Mouse (Mus musculus): ENCODE measurements around the gene Ms4a7. TPM values are rescaled to one million over a fixed set of nuclear protein-coding genes. Genes with fewer than 3 reads are reported as not detected.
"Not testable (repeated sequence)": the region's sequence is repeated elsewhere in the genome, so short reads cannot be mapped to it uniquely, and the experiment has no call there.

Ms4a7 gene
- total RNA-seq, 2 experiments from 2014 or later = 0.17 to 0.23 TPM

- H3K27ac ChIP-seq = no peak overlapping the region
- intact Hi-C loops (cut with DNase I) = no loop called here
- no peak overlapping the region for H3K4me3 ChIP-seq
- DNase-seq = no peak
- TF ChIP-seq CTCF (IDR thresholded peaks at IDR 0.05) = no peak
Measured at GRCm38 (mm10) chr19:11316786-11317185, 19.2 kb downstream of the Ms4a7 start.

GRCm38 (mm10) chr19:11314354-11314753 lies 21.6 kb downstream of the Ms4a7 start, which contains the start of gene Ms4a14:
Gene Ms4a14, minus strand, starts transcription at chr19:11314454.
- H3K27ac ChIP-seq = no peak within 1 kb of the TSS
- no peak for TF ChIP-seq CTCF (IDR thresholded peaks at IDR 0.05)
- intact Hi-C loops (cut with DNase I) = no loop called here
- H3K4me3 ChIP-seq = no peak within 1 kb of the TSS
- no peak for DNase-seq

GRCm38 (mm10) chr19:11308888-11309287 lies 27.1 kb downstream of the Ms4a7 start:
- no peak for TF ChIP-seq CTCF (IDR thresholded peaks at IDR 0.05)
- H3K4me3 ChIP-seq = no peak overlapping the region
- no peak overlapping the region for H3K27ac ChIP-seq
- intact Hi-C loops (cut with DNase I) = no loop called here
- DNase-seq = no peak

DNA sequence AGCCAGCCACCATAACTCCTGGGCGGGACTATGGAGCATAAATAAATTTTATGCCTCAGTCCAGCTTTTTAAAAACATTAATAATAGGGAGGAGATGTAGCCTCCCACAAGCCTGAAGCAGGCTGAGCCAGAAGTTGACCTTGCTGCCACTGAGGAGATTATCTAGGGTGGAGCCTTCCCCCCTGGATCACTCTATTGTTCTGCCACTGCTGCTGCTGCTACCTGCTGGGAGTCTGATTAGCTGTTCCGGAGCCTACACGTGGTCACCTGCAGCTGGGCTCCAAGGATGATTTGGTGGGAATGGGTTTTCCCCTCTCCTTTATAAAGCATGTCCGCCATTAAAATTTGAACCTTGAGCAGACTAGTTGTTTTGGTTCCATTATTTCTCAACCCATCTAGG lies 36.4 kb downstream of the Ms4a7 start:
- DNase-seq; H3K4me3 ChIP-seq; intact Hi-C loops (cut with DNase I); H3K27ac ChIP-seq: not testable (repeated sequence)

DNA sequence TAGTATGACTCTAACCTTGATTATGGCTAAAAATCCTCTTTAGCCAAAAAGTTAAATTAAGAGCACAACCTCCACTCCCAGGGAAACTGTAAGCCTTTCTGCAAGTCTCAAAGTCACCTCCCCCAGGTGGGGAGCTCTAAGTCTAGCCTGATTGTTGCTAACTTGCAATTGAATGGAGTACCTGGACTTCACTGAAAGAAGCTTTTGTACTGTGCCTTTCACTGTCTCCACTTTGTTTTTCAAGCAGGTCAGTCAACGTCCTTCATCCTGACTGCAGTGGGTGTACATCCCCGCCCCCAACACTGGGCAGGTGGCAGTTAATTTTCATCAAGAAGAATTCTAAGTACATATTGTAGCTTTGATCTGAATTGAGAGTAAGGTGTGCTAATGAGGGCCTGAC lies 37.0 kb downstream of the Ms4a7 start:
- H3K4me3 ChIP-seq = no peak overlapping the region
- intact Hi-C loops (cut with DNase I) = no loop called here
- H3K27ac ChIP-seq = no peak overlapping the region
- TF ChIP-seq CTCF (IDR thresholded peaks at IDR 0.05) = no peak
- no peak for DNase-seq

- DNase-seq; intact Hi-C loops (cut with DNase I): not testable (repeated sequence)
- Histone ChIP-seq H3K4me3 (peak overlapping the region; percentile 67), H3K27ac (peak overlapping the region; percentile 70)
Measured at GRCm38 (mm10) chr19:11293616-11294015, 42.3 kb downstream of the Ms4a7 start.

- DNase-seq = no peak
- intact Hi-C loops (cut with DNase I) = no loop called here
- no peak for TF ChIP-seq CTCF (IDR thresholded peaks at IDR 0.05)
- peak overlapping the region; percentile 67 for H3K4me3 ChIP-seq
- peak overlapping the region; percentile 70 for H3K27ac ChIP-seq
Measured at GRCm38 (mm10) chr19:11292990-11293389, 43.0 kb downstream of the Ms4a7 start.

DNA sequence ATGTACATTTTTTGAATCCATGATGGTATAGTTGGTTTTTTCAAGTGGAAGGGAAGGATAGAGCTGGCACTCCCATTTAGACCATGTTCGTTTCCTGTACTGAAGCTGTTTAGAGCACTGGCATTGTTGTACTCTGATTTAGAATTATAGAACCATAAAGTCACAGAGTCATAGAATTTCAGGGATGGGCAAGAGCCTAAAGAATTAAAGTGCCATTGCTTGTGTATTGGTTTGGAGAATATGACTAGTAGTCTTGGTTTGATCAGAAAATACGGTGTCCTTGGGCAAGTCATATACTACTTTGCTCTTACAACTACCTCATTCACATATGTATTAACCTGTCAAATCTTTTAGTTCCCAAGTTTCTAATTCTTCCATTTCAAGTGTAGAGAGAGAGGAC lies 52.2 kb downstream of the Ms4a7 start, which contains the start of gene Ms4a5:
Ms4a5 (minus strand) TSS at position 101 of the 400 bp plus-strand sequence.
- DNase-seq = no peak
- no peak for TF ChIP-seq CTCF (IDR thresholded peaks at IDR 0.05)

DNA sequence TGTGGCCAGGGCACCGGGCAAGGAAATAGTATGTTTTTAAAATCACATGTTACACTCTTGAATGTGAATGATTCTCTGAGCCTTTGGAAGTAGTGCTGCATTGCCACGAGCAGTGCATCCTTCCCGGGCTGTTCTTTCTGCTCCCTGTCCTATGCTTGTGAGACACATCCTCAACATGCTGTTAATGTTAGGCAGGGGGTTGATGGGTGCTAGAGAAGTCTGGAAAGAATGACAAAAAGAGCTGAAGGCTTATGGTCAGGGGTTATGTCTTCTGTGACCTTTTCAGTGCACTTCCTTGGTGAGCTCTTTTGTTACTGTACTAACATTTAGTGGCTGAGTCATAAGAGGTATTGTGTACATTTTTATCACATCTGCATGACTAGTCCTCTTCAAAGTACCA lies 55.7 kb downstream of the Ms4a7 start:
- Histone ChIP-seq H3K27ac (no peak overlapping the region), H3K4me3 (no peak overlapping the region)
- DNase-seq = no peak
- intact Hi-C loops (cut with DNase I) = no loop called here
- no peak for TF ChIP-seq CTCF (IDR thresholded peaks at IDR 0.05)

More for the DNA sequence above, 52.2 kb downstream of the Ms4a7 start, which contains the start of gene Ms4a5:
- H3K4me3 ChIP-seq = no peak within 1 kb of the TSS
- intact Hi-C loops (cut with DNase I) = no loop called here
- no peak within 1 kb of the TSS for H3K27ac ChIP-seq

- intact Hi-C loops (cut with DNase I) = no loop called here
- Histone ChIP-seq H3K4me3 (no peak overlapping the region), H3K27ac (no peak overlapping the region)
- TF ChIP-seq CTCF (IDR thresholded peaks at IDR 0.05) = no peak
- DNase-seq = no peak
Measured at GRCm38 (mm10) chr19:11276431-11276830, 59.5 kb downstream of the Ms4a7 start.

Other genes with a start within 250 kb of the Ms4a7 start
- not detected for gene 1700017D01Rik, start 205.3 kb downstream of the Ms4a7 start, total RNA-seq (2021)
- gene 1700025F22Rik, start 170.8 kb downstream of the Ms4a7 start, total RNA-seq (2021) = not detected
- not detected for gene Ms4a13, start 139.4 kb downstream of the Ms4a7 start, total RNA-seq (2021)
- gene Ms4a12, start 103.7 kb downstream of the Ms4a7 start, total RNA-seq (2021) = not detected
- not detected for gene Ms4a1, start 69.9 kb downstream of the Ms4a7 start, total RNA-seq (2021)
- gene Ms4a5, start 52.3 kb downstream of the Ms4a7 start, total RNA-seq (2021) = not detected
- gene Ms4a14, start 21.7 kb downstream of the Ms4a7 start, total RNA-seq (2021) = not detected
- 1 to 10 TPM; 1.5 to 4.2 TPM for gene Ms4a4a, start 39.4 kb upstream of the Ms4a7 start, total RNA-seq (2021)
- not detected for gene Ms4a4c, start 68.6 kb upstream of the Ms4a7 start, total RNA-seq (2021)
- gene Ms4a4b, start 107.4 kb upstream of the Ms4a7 start, total RNA-seq (2021) = not detected
- 1 to 10 TPM; 1.3 to 3.4 TPM for gene Ms4a6c, start 133.2 kb upstream of the Ms4a7 start, total RNA-seq (2021)
- gene Gm8369, start 149.8 kb upstream of the Ms4a7 start, total RNA-seq (2021) = not detected
- 1 to 10 TPM in 1 of 2 experiments, under 1 TPM in 1; 0.54 to 2.7 TPM for gene Ms4a6b, start 180.4 kb upstream of the Ms4a7 start, total RNA-seq (2021)
- gene Ms4a4d, start 200.7 kb upstream of the Ms4a7 start, total RNA-seq (2021) = 1 to 10 TPM; 4.0 TPM